Mouse (Mus musculus) hindbrain, embryonic 11.5 days (tissue): ENCODE data around the gene Gpr37l1. TPM values are rescaled to one million over a fixed set of nuclear protein-coding genes. Genes with fewer than 3 reads are reported as not detected.

ENCODE experiments used
- ATAC-seq: fragments of 200-750 bp; cut with Nextera tagmentation; 2 replicates; pipeline ENCODE4 v1.8.0; 2017; ENCODE audit warnings: mild to moderate bottlenecking, moderate TSS enrichment, moderate library complexity; ENCODE audit not compliant: low FRiP score
- DNase-seq: peaks from one replicate; pipeline ENCODE4 v3.0.0-alpha.2; 2015; ENCODE audit warnings: low spot score
- H3K27ac ChIP-seq: fragments of 300-500 bp; sonication (generic); 2 replicates; pipeline ENCODE4 v1.5.1; 2014; ENCODE audit warnings: mild to moderate bottlenecking, low read depth, low read length
- H3K27me3 ChIP-seq: fragments of 300-500 bp; sonication (generic); 2 replicates; pipeline ENCODE4 v1.6.1; 2014; ENCODE audit warnings: mild to moderate bottlenecking, low read length, moderate library complexity, mixed read lengths; ENCODE audit not compliant: control insufficient read depth, insufficient read depth
- H3K36me3 ChIP-seq: fragments of 300-500 bp; sonication (generic); 2 replicates; pipeline ENCODE4 v1.6.1; 2014; ENCODE audit warnings: mild to moderate bottlenecking, low read length, moderate library complexity, mixed read lengths; ENCODE audit not compliant: control insufficient read depth, insufficient read depth
- H3K4me1 ChIP-seq: fragments of 300-500 bp; sonication (generic); replicated peaks from 2 replicates; pipeline ENCODE4 v1.6.1; 2014; ENCODE audit warnings: low read length, mixed read lengths; ENCODE audit not compliant: control insufficient read depth, insufficient read depth
- H3K4me2 ChIP-seq: fragments of 300-500 bp; sonication (generic); replicated peaks from 2 replicates; pipeline ENCODE4 v1.6.1; 2014; ENCODE audit warnings: mild to moderate bottlenecking, low read depth, low read length
- H3K4me3 ChIP-seq: fragments of 300-500 bp; sonication (generic); 2 replicates; pipeline ENCODE4 v1.5.1; 2014; ENCODE audit warnings: low read depth, low read length
- H3K9ac ChIP-seq: fragments of 300-500 bp; sonication (generic); 2 replicates; pipeline ENCODE4 v1.6.1; 2014; ENCODE audit warnings: low read depth, low read length
- H3K9me3 ChIP-seq: fragments of 300-500 bp; sonication (generic); 2 replicates; pipeline ENCODE4 v1.6.1; 2016; ENCODE audit warnings: low read length; ENCODE audit not compliant: control insufficient read depth
- WGBS: fragments of 180-500 bp; shearing (Covaris S2); extraction: QIAGEN DNeasy Blood & Tissue Kit; methylation state at CpG from one replicate; pipeline ENCODE4 v1.1.7; 2014; 5-methylcytosine and 5-hydroxymethylcytosine counted together
- polyA plus RNA-seq: library from polyadenylated mRNA; unstranded; fragments of >200 nt; fragmentation: Nextera tagmentation; extraction: Ambion mirVana; gene quantifications from 2 replicates; pipeline ENCODE4 v1.2.1, GENCODE M21; 2014

Gene Gpr37l1
- polyA plus RNA-seq = not detected in 2 replicates

- no peaks in the 10 kb centered on the region for H3K9me3 ChIP-seq
- H3K4me1 ChIP-seq = no peaks in the 10 kb centered on the region
- H3K9ac ChIP-seq = no peak within 1 kb of the TSS
- 63% methylated on average over 11 of the region's 11 CpGs for WGBS
- DNase-seq (no peak), ATAC-seq (no peak)
- no peaks in the 10 kb centered on the region for H3K27me3 ChIP-seq
- H3K36me3 ChIP-seq = no peaks in the 10 kb centered on the region
- no peak within 1 kb of the TSS for H3K4me2 ChIP-seq
- H3K27ac ChIP-seq = no peak within 1 kb of the TSS
- H3K4me3 ChIP-seq = no peak within 1 kb of the TSS
Measured at GRCm38 (mm10) chr1:135167435-135167834, at the start of gene Gpr37l1. Gene Gpr37l1 (minus strand): TSS chr1:135167681.

DNA sequence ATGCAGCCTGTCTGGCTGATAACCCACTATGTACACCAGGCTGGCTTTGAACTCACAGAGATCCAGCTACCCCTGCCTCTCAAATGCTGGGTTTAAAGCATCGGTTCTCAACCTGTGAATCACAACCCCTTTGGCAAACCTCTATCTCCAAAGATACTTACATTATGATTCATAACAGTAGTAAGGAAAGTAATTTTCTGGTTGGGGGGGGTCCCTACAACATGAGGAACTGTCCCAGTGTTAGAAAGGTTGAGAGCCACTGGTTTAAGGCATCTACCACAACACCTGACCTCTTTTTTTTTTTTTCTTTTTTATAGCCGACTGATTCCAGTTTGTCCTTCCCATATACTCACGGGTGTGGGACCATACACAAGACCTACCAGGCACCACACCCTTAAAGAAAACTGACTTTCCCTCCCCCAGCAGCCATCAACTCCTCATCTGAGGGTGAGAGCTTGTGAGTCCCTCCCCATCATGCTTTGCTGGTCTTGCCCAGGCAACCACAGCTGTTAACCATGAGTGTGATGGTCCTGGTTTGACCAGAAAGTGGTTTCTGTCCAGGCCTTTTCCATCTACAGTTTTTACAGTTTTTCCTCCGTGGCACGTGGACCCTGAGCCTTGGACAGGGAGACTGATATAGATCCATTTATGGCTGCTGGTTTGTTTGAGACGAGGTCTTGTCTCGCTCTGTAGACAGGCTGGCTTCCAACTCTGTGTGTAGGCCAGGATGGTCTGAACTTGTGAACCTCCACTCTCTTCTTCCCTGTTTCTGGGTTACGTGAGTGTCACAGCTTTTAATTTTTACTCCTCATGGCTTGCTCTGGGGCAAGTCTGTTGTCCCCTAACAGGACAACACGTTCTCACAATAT is 46.5 kb upstream of the Gpr37l1 start:
- WGBS = 91% methylated on average over 9 of the region's 9 CpGs
- ATAC-seq (no peak), DNase-seq (no peak)
- Histone ChIP-seq H3K4me1 (0 out of 2 replicates have a peak, but pooled peaks cover 3% of the 10 kb centered on the region), H3K36me3 (no peaks in the 10 kb centered on the region), H3K9ac (no peak overlapping the region), H3K27me3 (no peaks in the 10 kb centered on the region), H3K4me2 (no peak overlapping the region), H3K9me3 (no peaks in the 10 kb centered on the region), H3K27ac (no peak overlapping the region), H3K4me3 (no peak overlapping the region)

DNA sequence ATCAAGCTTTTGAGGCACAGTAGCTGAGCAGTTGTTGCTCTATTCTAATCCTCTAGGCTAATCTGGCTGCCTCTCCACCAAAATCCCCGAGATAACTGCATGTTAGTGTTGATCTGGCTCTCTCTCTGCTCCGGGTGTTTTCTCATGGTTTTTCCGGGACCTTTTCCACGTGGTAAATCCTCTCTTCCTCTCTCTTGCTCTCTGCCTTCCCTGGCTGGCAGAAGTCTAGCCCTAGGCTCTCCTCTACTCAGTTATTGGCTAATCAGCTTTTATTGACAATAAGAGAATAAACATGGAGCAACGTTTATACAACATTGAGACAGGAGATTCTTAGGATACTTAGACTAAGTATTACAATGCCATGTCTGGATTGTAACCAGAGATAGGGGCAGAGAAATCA is 42.9 kb upstream of the Gpr37l1 start:
- Histone ChIP-seq H3K9me3 (no peaks in the 10 kb centered on the region), H3K27me3 (no peaks in the 10 kb centered on the region), H3K9ac (no peak overlapping the region), H3K4me2 (no peak overlapping the region), H3K36me3 (no peaks in the 10 kb centered on the region), H3K4me3 (no peak overlapping the region), H3K4me1 (no peaks in the 10 kb centered on the region), H3K27ac (no peak overlapping the region)
- no peak for ATAC-seq
- DNase-seq = no peak
- 74% methylated on average over 5 of the region's 5 CpGs for WGBS

DNA sequence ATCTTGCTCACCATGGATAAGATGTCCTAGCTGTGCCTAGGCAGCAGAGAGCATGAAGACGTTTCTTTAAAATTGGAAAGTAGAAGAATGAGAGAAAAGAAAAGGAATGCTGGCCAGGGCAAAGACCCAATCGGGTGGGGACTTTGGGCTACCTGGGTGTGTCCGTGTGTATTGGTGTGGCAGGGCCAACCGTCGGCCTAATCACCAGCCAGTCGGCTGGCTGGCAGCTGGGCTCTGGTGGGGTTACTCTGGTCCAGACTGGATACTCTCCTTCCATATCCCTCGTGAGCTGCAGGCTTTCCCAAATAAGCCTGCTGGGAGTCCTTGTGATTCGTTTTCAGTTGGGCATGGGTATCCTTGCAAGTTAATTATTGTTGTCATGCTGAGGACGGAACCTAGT is 41.2 kb upstream of the Gpr37l1 start:
- Histone ChIP-seq H3K36me3 (no peaks in the 10 kb centered on the region), H3K4me3 (no peak overlapping the region), H3K9ac (no peak overlapping the region), H3K27me3 (no peaks in the 10 kb centered on the region), H3K4me1 (no peaks in the 10 kb centered on the region), H3K4me2 (no peak overlapping the region), H3K27ac (no peak overlapping the region), H3K9me3 (no peaks in the 10 kb centered on the region)
- DNase-seq = no peak
- no peak for ATAC-seq
- 69% methylated on average over 9 of the region's 9 CpGs for WGBS

DNA sequence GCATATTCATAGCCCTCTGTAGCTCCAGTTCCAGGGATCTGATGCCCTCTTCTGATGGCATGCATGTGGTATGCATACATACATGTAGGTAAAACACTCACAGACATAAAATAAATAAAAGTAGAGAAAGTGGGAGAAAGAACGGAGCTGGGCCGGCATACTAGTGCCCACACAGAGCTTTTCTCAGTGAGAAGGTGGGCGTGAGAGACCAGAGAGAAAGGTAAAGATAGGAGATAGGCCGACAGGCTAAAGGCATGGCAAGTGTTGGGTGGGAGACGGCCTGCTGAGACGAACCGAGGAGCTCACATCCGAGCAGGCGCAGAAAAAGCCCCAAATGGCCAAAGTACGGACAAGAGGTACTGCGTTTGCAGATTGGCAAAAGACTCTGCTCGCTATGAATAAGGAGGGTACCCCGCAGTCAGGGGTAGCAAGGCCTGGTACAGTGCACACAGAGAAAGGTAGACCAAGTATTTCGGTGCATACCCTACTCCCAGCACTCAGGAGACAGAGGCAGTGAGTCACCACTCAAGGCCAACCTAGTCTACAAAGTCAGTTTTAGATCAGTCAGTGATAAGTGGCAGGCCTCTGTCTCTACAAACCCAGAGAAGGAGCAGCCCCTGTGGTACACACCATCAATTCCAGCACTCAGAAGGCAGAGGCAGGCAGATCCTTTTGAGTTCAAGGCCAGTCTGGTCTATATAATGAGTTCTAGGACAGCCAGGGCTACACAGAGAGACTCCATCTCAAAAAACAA is 39.3 kb upstream of the Gpr37l1 start:
- Histone ChIP-seq H3K4me3 (no peak overlapping the region), H3K9me3 (no peaks in the 10 kb centered on the region), H3K4me2 (no peak overlapping the region), H3K27ac (no peak overlapping the region), H3K27me3 (no peaks in the 10 kb centered on the region), H3K4me1 (no peaks in the 10 kb centered on the region), H3K9ac (no peak overlapping the region), H3K36me3 (no peaks in the 10 kb centered on the region)
- WGBS = 90% methylated on average over 14 of the region's 14 CpGs
- ATAC-seq (no peak), DNase-seq (no peak)

DNA sequence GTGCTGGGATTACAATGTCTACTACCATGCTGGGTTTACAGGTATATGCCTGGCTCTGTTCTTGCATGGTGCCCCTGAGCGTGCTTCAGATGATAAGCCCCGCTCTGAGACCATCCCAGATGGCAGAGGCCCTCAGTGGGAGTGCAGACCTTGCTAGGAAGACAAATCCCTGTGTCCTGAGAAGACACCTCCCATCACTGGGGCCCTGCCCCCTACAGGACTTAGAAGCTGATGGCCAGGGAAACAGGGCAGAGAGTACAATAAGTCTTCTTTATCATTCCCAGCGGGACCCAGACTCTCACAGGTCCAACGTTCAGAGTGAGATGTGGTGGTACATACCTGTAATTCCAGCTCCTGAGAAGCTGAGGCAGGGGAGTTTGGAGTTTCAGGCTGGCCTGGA is 37.8 kb upstream of the Gpr37l1 start:
- no peak overlapping the region for H3K4me3 ChIP-seq
- H3K4me2 ChIP-seq = no peak overlapping the region
- H3K9ac ChIP-seq = no peak overlapping the region
- no peaks in the 10 kb centered on the region for H3K27me3 ChIP-seq
- H3K4me1 ChIP-seq = no peaks in the 10 kb centered on the region
- H3K27ac ChIP-seq = no peak overlapping the region
- no peaks in the 10 kb centered on the region for H3K9me3 ChIP-seq
- ATAC-seq = no peak
- whole genome bisulfite sequencing = 56% methylated on average over 4 of the region's 4 CpGs
- no peak for DNase-seq
- no peaks in the 10 kb centered on the region for H3K36me3 ChIP-seq

- 41% methylated on average over 12 of the region's 12 CpGs for WGBS
- H3K4me2 ChIP-seq = no peak overlapping the region
- no peaks in the 10 kb centered on the region for H3K9me3 ChIP-seq
- no peaks in the 10 kb centered on the region for H3K27me3 ChIP-seq
- H3K27ac ChIP-seq = no peak overlapping the region
- no peak overlapping the region for H3K9ac ChIP-seq
- DNase-seq (no peak), ATAC-seq (peak; percentile 38; the same call in 1 of the 2 replicates)
- no peaks in the 10 kb centered on the region for H3K36me3 ChIP-seq
- no peak overlapping the region for H3K4me3 ChIP-seq
- no peaks in the 10 kb centered on the region for H3K4me1 ChIP-seq
Measured at GRCm38 (mm10) chr1:135204196-135205126, 37.0 kb upstream of the Gpr37l1 start.

GRCm38 (mm10) chr1:135200400-135200799 is 32.9 kb upstream of the Gpr37l1 start:
- Histone ChIP-seq H3K27me3 (no peaks in the 10 kb centered on the region), H3K9me3 (no peaks in the 10 kb centered on the region), H3K27ac (no peak overlapping the region), H3K4me1 (peaks cover 5% of the 10 kb centered on the region; the same call in 1 of the 2 replicates), H3K4me2 (no peak overlapping the region), H3K4me3 (no peak overlapping the region), H3K36me3 (no peaks in the 10 kb centered on the region), H3K9ac (no peak overlapping the region)
- ATAC-seq (no peak), DNase-seq (no peak)
- 86% methylated on average over 4 of the region's 4 CpGs for WGBS
